Mouse (Mus musculus): ENCODE results near the gene Timm8a2.
A peak's percentile ranks its signal among the peaks of the same experiment; 100 is the strongest.

Timm8a2 gene

GRCm38 (mm10) chr14:122011768-122012167, 22.7 kb upstream of the Timm8a2 start:
- no peak for DNase-seq (ENCODE audit: low read depth, low spot score)

- no peak for DNase-seq (ENCODE audit: low read depth, low spot score)
These were observed 22.3 kb upstream of the Timm8a2 start for GRCm38 (mm10) chr14:122012193-122012592.

- DNase-seq (ENCODE audit: low read depth, low spot score) = no peak
These were observed 21.7 kb upstream of the Timm8a2 start for GRCm38 (mm10) chr14:122012814-122013213.

- DNase-seq (ENCODE audit: low read depth, low spot score) = peak; percentile 17
These were observed 21.0 kb upstream of the Timm8a2 start for GRCm38 (mm10) chr14:122013417-122013951.

GRCm38 (mm10) chr14:122017958-122018357, 16.5 kb upstream of the Timm8a2 start:
- no peak for DNase-seq (ENCODE audit: low read depth, low spot score)

GRCm38 (mm10) chr14:122019389-122019788, 15.1 kb upstream of the Timm8a2 start:
- DNase-seq (ENCODE audit: low read depth, low spot score) = no peak

- no peak for DNase-seq (ENCODE audit: low read depth, low spot score)
These were observed 13.9 kb upstream of the Timm8a2 start for GRCm38 (mm10) chr14:122020567-122020966.

GRCm38 (mm10) chr14:122023054-122023453, 11.4 kb upstream of the Timm8a2 start:
- no peak for DNase-seq (ENCODE audit: low read depth, low spot score)

GRCm38 (mm10) chr14:122023928-122024327, 10.5 kb upstream of the Timm8a2 start:
- no peak for DNase-seq (ENCODE audit: low read depth, low spot score)

GRCm38 (mm10) chr14:122028926-122029745, 5.3 kb upstream of the Timm8a2 start:
- DNase-seq (ENCODE audit: low read depth, low spot score) = no peak

- no peak for DNase-seq (ENCODE audit: low read depth, low spot score)
These were observed 4.6 kb upstream of the Timm8a2 start for GRCm38 (mm10) chr14:122029851-122030250.

GRCm38 (mm10) chr14:122032045-122032444, 2.4 kb upstream of the Timm8a2 start:
- no peak for DNase-seq (ENCODE audit: low read depth, low spot score)

- peak; percentile 66 for DNase-seq (ENCODE audit: low read depth, low spot score)
These were observed 707 bp downstream of the Timm8a2 start for GRCm38 (mm10) chr14:122035181-122035580.

GRCm38 (mm10) chr14:122035860-122036259, 1.4 kb downstream of the Timm8a2 start:
- DNase-seq (ENCODE audit: low read depth, low spot score) = no peak

GRCm38 (mm10) chr14:122038874-122039647, 4.6 kb downstream of the Timm8a2 start:
- DNase-seq (ENCODE audit: low read depth, low spot score) = peak; percentile 71

- no peak for DNase-seq (ENCODE audit: low read depth, low spot score)
These were observed 6.9 kb downstream of the Timm8a2 start for GRCm38 (mm10) chr14:122041413-122041825.

- DNase-seq (ENCODE audit: low read depth, low spot score) = no peak
These were observed 7.7 kb downstream of the Timm8a2 start for GRCm38 (mm10) chr14:122042142-122042694.

GRCm38 (mm10) chr14:122047784-122048183, 13.3 kb downstream of the Timm8a2 start:
- DNase-seq (ENCODE audit: low read depth, low spot score) = no peak

GRCm38 (mm10) chr14:122048816-122049215, 14.3 kb downstream of the Timm8a2 start:
- no peak for DNase-seq (ENCODE audit: low read depth, low spot score)

- DNase-seq (ENCODE audit: low read depth, low spot score) = no peak
These were observed 18.6 kb downstream of the Timm8a2 start for GRCm38 (mm10) chr14:122052896-122053635.

- no peak for DNase-seq (ENCODE audit: low read depth, low spot score)
These were observed 22.4 kb downstream of the Timm8a2 start for GRCm38 (mm10) chr14:122056871-122057270.
